Mouse (Mus musculus) lung, embryonic 15.5 days (tissue): ENCODE measurements at regions not wholly inside any gene's neighbourhood (a gene's known extent, or its start where the extent isn't known, plus 50 kb on each side); places are given as distances from the start of the nearest gene placed in this dataset.

Source experiments
- ATAC-seq: fragments of 200-750 bp; cut with Nextera tagmentation; 2 replicates; pipeline ENCODE4 v1.8.0; 2017; ENCODE audit warnings: moderate number of reproducible peaks, borderline replicate concordance; ENCODE audit not compliant: low FRiP score, low TSS enrichment; ENCODE audit errors: extremely low read depth
- H3K27ac ChIP-seq: fragments of 300-500 bp; sonication (generic); 2 replicates; pipeline ENCODE4 v1.5.1; 2015; ENCODE audit warnings: moderate library complexity, mild to moderate bottlenecking, inconsistent platforms
- H3K27me3 ChIP-seq: fragments of 300-500 bp; sonication (generic); 2 replicates; pipeline ENCODE4 v1.6.1; 2015; ENCODE audit warnings: inconsistent platforms
- H3K36me3 ChIP-seq: fragments of 300-500 bp; sonication (generic); 2 replicates; pipeline ENCODE4 v1.6.1; 2015; ENCODE audit warnings: inconsistent platforms
- H3K4me1 ChIP-seq: fragments of 300-500 bp; sonication (generic); 2 replicates; pipeline ENCODE4 v1.6.1; 2015; ENCODE audit warnings: inconsistent platforms
- H3K4me2 ChIP-seq: fragments of 300-500 bp; sonication (generic); 2 replicates; pipeline ENCODE4 v1.6.1; 2015; ENCODE audit warnings: inconsistent platforms, mild to moderate bottlenecking, moderate library complexity
- H3K4me3 ChIP-seq: fragments of 300-500 bp; sonication (generic); 2 replicates; pipeline ENCODE4 v1.5.1; 2015; ENCODE audit warnings: mild to moderate bottlenecking, inconsistent platforms
- H3K9ac ChIP-seq: fragments of 300-500 bp; sonication (generic); 2 replicates; pipeline ENCODE4 v1.6.1; 2015; ENCODE audit warnings: inconsistent platforms
- H3K9me3 ChIP-seq: fragments of 300-500 bp; sonication (generic); 2 replicates; pipeline ENCODE4 v1.6.1; 2016; ENCODE audit warnings: inconsistent platforms
- WGBS: fragments of 180-500 bp; shearing (Covaris S2); methylation state at CpG from one replicate; pipeline ENCODE4 v1.1.7; 2015; 5-methylcytosine and 5-hydroxymethylcytosine counted together

GRCm38 (mm10) chr8:35020480-35020879, 745.1 kb upstream of the Gm19410 start:
- Histone ChIP-seq H3K4me3 (no peak overlapping the region), H3K4me1 (no peaks in the 10 kb centered on the region), H3K27me3 (no peaks in the 10 kb centered on the region), H3K27ac (no peak overlapping the region), H3K9ac (no peak overlapping the region), H3K9me3 (no peaks in the 10 kb centered on the region), H3K36me3 (no peaks in the 10 kb centered on the region), H3K4me2 (no peak overlapping the region)
- ATAC-seq, result no peak
- 88% methylated on average over 8 of the region's 8 CpGs for WGBS

- no peak for ATAC-seq
- H3K9ac ChIP-seq, result no peak overlapping the region
- no peaks in the 10 kb centered on the region for H3K9me3 ChIP-seq
- H3K36me3 ChIP-seq, result no peaks in the 10 kb centered on the region
- WGBS, result 31% methylated on average over 6 of the region's 6 CpGs
- no peak overlapping the region for H3K27ac ChIP-seq
- H3K4me1 ChIP-seq, result no peaks in the 10 kb centered on the region
- no peak overlapping the region for H3K4me2 ChIP-seq
- no peak overlapping the region for H3K4me3 ChIP-seq
- H3K27me3 ChIP-seq, result no peaks in the 10 kb centered on the region
Measured at GRCm38 (mm10) chr8:35022649-35023048, 742.9 kb upstream of the Gm19410 start.

GRCm38 (mm10) chr8:35047798-35048197, 717.8 kb upstream of the Gm19410 start:
- H3K27me3 ChIP-seq, result no peaks in the 10 kb centered on the region
- no peak overlapping the region for H3K4me3 ChIP-seq
- no peak for ATAC-seq
- no peak overlapping the region for H3K9ac ChIP-seq
- WGBS, result 65% methylated on average over 3 of the region's 3 CpGs
- H3K9me3 ChIP-seq, result no peaks in the 10 kb centered on the region
- no peaks in the 10 kb centered on the region for H3K36me3 ChIP-seq
- no peaks in the 10 kb centered on the region for H3K4me1 ChIP-seq
- no peak overlapping the region for H3K27ac ChIP-seq
- H3K4me2 ChIP-seq, result no peak overlapping the region

GRCm38 (mm10) chr8:35053444-35053843, 712.1 kb upstream of the Gm19410 start:
- Histone ChIP-seq H3K27ac (no peak overlapping the region), H3K4me3 (no peak overlapping the region), H3K4me2 (no peak overlapping the region), H3K4me1 (no peaks in the 10 kb centered on the region), H3K27me3 (no peaks in the 10 kb centered on the region), H3K9ac (no peak overlapping the region), H3K36me3 (no peaks in the 10 kb centered on the region), H3K9me3 (no peaks in the 10 kb centered on the region)
- ATAC-seq, result no peak
- WGBS, result 79% methylated on average over 4 of the region's 4 CpGs

GRCm38 (mm10) chr8:35061048-35061447, 704.5 kb upstream of the Gm19410 start:
- no peak for ATAC-seq
- Histone ChIP-seq H3K27me3 (no peaks in the 10 kb centered on the region), H3K4me2 (no peak overlapping the region), H3K9ac (no peak overlapping the region), H3K4me1 (no peaks in the 10 kb centered on the region), H3K27ac (no peak overlapping the region), H3K36me3 (no peaks in the 10 kb centered on the region), H3K9me3 (no peaks in the 10 kb centered on the region), H3K4me3 (no peak overlapping the region)
- WGBS, result 76% methylated on average over 5 of the region's 5 CpGs

- H3K4me2 ChIP-seq, result no peak overlapping the region
- ATAC-seq, result no peak
- H3K27me3 ChIP-seq, result no peaks in the 10 kb centered on the region
- H3K27ac ChIP-seq, result no peak overlapping the region
- 81% methylated on average over 2 of the region's 2 CpGs for WGBS
- H3K4me3 ChIP-seq, result no peak overlapping the region
- H3K36me3 ChIP-seq, result no peaks in the 10 kb centered on the region
- no peaks in the 10 kb centered on the region for H3K9me3 ChIP-seq
- H3K9ac ChIP-seq, result no peak overlapping the region
- no peaks in the 10 kb centered on the region for H3K4me1 ChIP-seq
Measured at GRCm38 (mm10) chr8:35068228-35068627, 697.4 kb upstream of the Gm19410 start.

- no peaks in the 10 kb centered on the region for H3K9me3 ChIP-seq
- H3K27me3 ChIP-seq, result no peaks in the 10 kb centered on the region
- no peak overlapping the region for H3K9ac ChIP-seq
- no peak for ATAC-seq
- no peaks in the 10 kb centered on the region for H3K4me1 ChIP-seq
- no peaks in the 10 kb centered on the region for H3K36me3 ChIP-seq
- H3K27ac ChIP-seq, result no peak overlapping the region
- 67% methylated on average over 7 of the region's 7 CpGs for WGBS
- H3K4me3 ChIP-seq, result no peak overlapping the region
- H3K4me2 ChIP-seq, result no peak overlapping the region
Measured at GRCm38 (mm10) chr8:35070246-35070989, 695.2 kb upstream of the Gm19410 start.

GRCm38 (mm10) chr8:35075971-35076370, 689.6 kb upstream of the Gm19410 start:
- no peak overlapping the region for H3K9ac ChIP-seq
- no peaks in the 10 kb centered on the region for H3K27me3 ChIP-seq
- no peaks in the 10 kb centered on the region for H3K36me3 ChIP-seq
- H3K27ac ChIP-seq, result no peak overlapping the region
- ATAC-seq, result no peak
- no peak overlapping the region for H3K4me2 ChIP-seq
- WGBS, result 83% methylated on average over 10 of the region's 10 CpGs
- no peaks in the 10 kb centered on the region for H3K4me1 ChIP-seq
- no peaks in the 10 kb centered on the region for H3K9me3 ChIP-seq
- H3K4me3 ChIP-seq, result no peak overlapping the region

GRCm38 (mm10) chr8:35083161-35083560, 682.4 kb upstream of the Gm19410 start:
- H3K4me2 ChIP-seq, result no peak overlapping the region
- H3K4me1 ChIP-seq, result no peaks in the 10 kb centered on the region
- H3K27me3 ChIP-seq, result no peaks in the 10 kb centered on the region
- no peaks in the 10 kb centered on the region for H3K9me3 ChIP-seq
- no peak overlapping the region for H3K9ac ChIP-seq
- WGBS, result 45% methylated on average over 1 of the region's 1 CpGs
- no peak overlapping the region for H3K4me3 ChIP-seq
- no peaks in the 10 kb centered on the region for H3K36me3 ChIP-seq
- no peak for ATAC-seq
- no peak overlapping the region for H3K27ac ChIP-seq

GRCm38 (mm10) chr8:35087070-35087469, 678.5 kb upstream of the Gm19410 start:
- H3K9ac ChIP-seq, result no peak overlapping the region
- no peaks in the 10 kb centered on the region for H3K4me1 ChIP-seq
- no peak overlapping the region for H3K4me3 ChIP-seq
- 90% methylated on average over 2 of the region's 2 CpGs for WGBS
- no peaks in the 10 kb centered on the region for H3K9me3 ChIP-seq
- no peaks in the 10 kb centered on the region for H3K36me3 ChIP-seq
- ATAC-seq, result no peak
- H3K27me3 ChIP-seq, result no peaks in the 10 kb centered on the region
- no peak overlapping the region for H3K4me2 ChIP-seq
- no peak overlapping the region for H3K27ac ChIP-seq

- H3K4me3 ChIP-seq, result no peak overlapping the region
- no peak overlapping the region for H3K4me2 ChIP-seq
- H3K9me3 ChIP-seq, result no peaks in the 10 kb centered on the region
- no peak overlapping the region for H3K9ac ChIP-seq
- no peaks in the 10 kb centered on the region for H3K36me3 ChIP-seq
- H3K27ac ChIP-seq, result no peak overlapping the region
- H3K27me3 ChIP-seq, result no peaks in the 10 kb centered on the region
- 78% methylated on average over 18 of the region's 18 CpGs for WGBS
- no peaks in the 10 kb centered on the region for H3K4me1 ChIP-seq
- ATAC-seq, result no peak
Measured at GRCm38 (mm10) chr8:35088380-35089244, 677.0 kb upstream of the Gm19410 start.

GRCm38 (mm10) chr8:35089519-35089918, 676.1 kb upstream of the Gm19410 start:
- Histone ChIP-seq H3K4me1 (no peaks in the 10 kb centered on the region), H3K27ac (no peak overlapping the region), H3K4me3 (no peak overlapping the region), H3K36me3 (no peaks in the 10 kb centered on the region), H3K9ac (no peak overlapping the region), H3K27me3 (no peaks in the 10 kb centered on the region), H3K9me3 (no peaks in the 10 kb centered on the region), H3K4me2 (no peak overlapping the region)
- WGBS, result 90% methylated on average over 8 of the region's 8 CpGs
- no peak for ATAC-seq
